Mouse (Mus musculus): ENCODE data around the gene Tle2.

- TF ChIP-seq POLR2A (IDR thresholded peaks at IDR 0.05; ENCODE audit: low read depth, low read length) (no peak), CTCF (conservative IDR thresholded peaks at IDR 0.05; ENCODE audit: insufficient read depth, insufficient read length, low read depth, low read length) (no peak)
Observed at GRCm38 (mm10) chr10:81604019-81604967, 29.9 kb downstream of the Tle2 start.
